Mouse (Mus musculus) right cerebral cortex, postnatal 36 days (tissue): Measurements from ENCODE around the gene Col4a4.

ENCODE experiments used
- DNase-seq, 2 experiments: peaks; one replicate each; pipeline ENCODE4 v3.0.0; 2022; ENCODE audit warnings: low spot score in 2 of 2, mixed read lengths in 1 of 2

The Col4a4 gene

GRCm38 (mm10) chr1:82586713-82587399 is at the start of gene Col4a4, which contains the start of gene Col4a3:
Gene Col4a4, minus strand, starts transcription at chr1:82586849.
Gene Col4a3, plus strand, starts transcription at chr1:82586921.
- DNase-seq = no peak

- no peak for DNase-seq
These were observed 49.7 kb upstream of the Col4a4 start for GRCm38 (mm10) chr1:82636321-82636720.

- no peak for DNase-seq
These were observed 48.6 kb upstream of the Col4a4 start for GRCm38 (mm10) chr1:82635254-82635620.

GRCm38 (mm10) chr1:82634545-82635253 is 48.0 kb upstream of the Col4a4 start:
- peak in 1 of 2 experiments; percentile 11 for DNase-seq

GRCm38 (mm10) chr1:82631169-82631792 is 44.6 kb upstream of the Col4a4 start:
- no peak for DNase-seq

- no peak for DNase-seq
These were observed 42.8 kb upstream of the Col4a4 start for GRCm38 (mm10) chr1:82629495-82629894.

- no peak for DNase-seq
These were observed 41.0 kb upstream of the Col4a4 start for GRCm38 (mm10) chr1:82627652-82628051.

- no peak for DNase-seq
These were observed 38.8 kb upstream of the Col4a4 start for GRCm38 (mm10) chr1:82625474-82625873.

GRCm38 (mm10) chr1:82624934-82625333 is 38.3 kb upstream of the Col4a4 start:
- DNase-seq = no peak

- no peak for DNase-seq
These were observed 33.3 kb upstream of the Col4a4 start for GRCm38 (mm10) chr1:82619981-82620380.

GRCm38 (mm10) chr1:82618592-82618991 is 31.9 kb upstream of the Col4a4 start:
- DNase-seq = no peak

GRCm38 (mm10) chr1:82618001-82618400 is 31.4 kb upstream of the Col4a4 start:
- no peak for DNase-seq

- DNase-seq = no peak
These were observed 25.5 kb upstream of the Col4a4 start for GRCm38 (mm10) chr1:82612061-82612660.

GRCm38 (mm10) chr1:82608646-82609262 is 22.1 kb upstream of the Col4a4 start:
- DNase-seq = peak in 1 of 2 experiments; percentile 15

- no peak for DNase-seq
These were observed 19.2 kb upstream of the Col4a4 start for GRCm38 (mm10) chr1:82605856-82606255.

- no peak for DNase-seq
These were observed 18.7 kb upstream of the Col4a4 start for GRCm38 (mm10) chr1:82605347-82605746.

GRCm38 (mm10) chr1:82603198-82603950 is 16.7 kb upstream of the Col4a4 start:
- no peak for DNase-seq

GRCm38 (mm10) chr1:82596864-82597596 is 10.4 kb upstream of the Col4a4 start:
- DNase-seq = no peak

- DNase-seq = no peak
These were observed 3.6 kb upstream of the Col4a4 start for GRCm38 (mm10) chr1:82590266-82590665.

GRCm38 (mm10) chr1:82585981-82586380 is 668 bp downstream of the Col4a4 start:
- DNase-seq = no peak
